Mouse (Mus musculus) bone marrow, adult 2 months (tissue): ENCODE results near the gene Cds1.

Experiments used
- CTCF ChIP-seq: fragments of 200-500 bp; IDR thresholded peaks from 2 replicates; pipeline ENCODE4 v1.5.1; 2011; ENCODE audit warnings: low read length, control low read depth; ENCODE audit not compliant: control insufficient read depth, insufficient read depth
- POLR2A ChIP-seq: fragments of 200-500 bp; IDR thresholded peaks from 2 replicates; pipeline ENCODE4 v1.6.1; 2011; ENCODE audit warnings: low read depth, mild to moderate bottlenecking, control low read depth, low read length, borderline replicate concordance; ENCODE audit not compliant: control insufficient read depth

GRCm38 (mm10) chr5:101784328-101784727, 19.4 kb downstream of the Cds1 start:
- TF ChIP-seq CTCF, result no peak
- no peak for TF ChIP-seq POLR2A
